18 mouse cellular contexts compared by ENCODE assay signal in the genomic region with DNA sequence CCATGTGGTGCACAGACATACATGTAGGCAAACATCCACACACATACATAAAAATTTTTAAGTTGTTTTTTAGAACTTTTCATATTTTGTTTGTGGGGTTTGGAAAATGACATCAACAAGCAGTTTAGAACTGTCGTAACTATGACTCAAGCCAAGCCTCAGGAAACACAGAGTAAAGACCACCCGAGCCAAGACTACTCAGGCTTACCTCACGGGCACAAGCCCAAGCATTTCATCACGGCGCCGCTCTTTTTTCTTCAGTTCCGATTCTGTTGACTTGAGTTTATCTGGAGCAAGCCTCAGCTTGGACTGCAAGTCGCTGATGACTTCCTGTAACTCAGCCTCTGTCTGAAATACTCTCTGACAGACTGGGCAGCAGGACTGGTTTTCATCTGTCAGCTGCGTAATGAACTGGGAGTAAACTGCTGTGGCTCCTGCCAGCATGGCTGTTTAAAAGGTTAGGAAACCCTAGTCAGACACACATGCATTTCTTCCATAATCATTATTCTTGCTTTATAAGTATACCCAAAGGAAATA. TPM values are rescaled to one million over a fixed set of nuclear protein-coding genes. Genes with fewer than 3 reads are reported as not detected.
DNase-seq lines count a peak whose midpoint lies in the region; ATAC-seq lines count a peak whose summit lies in the region.
"Had no signal": no experiment of that assay in that cellular context is flagged by ENCODE, and none has a peak within 500 bp of the region (broad histone marks: within the 10 kb centered on the region; RNA-seq: fewer than 3 reads in every experiment).

No protein-coding gene starts in this region.

- no peak for ATAC-seq in embryonic facial prominence, embryonic 14.5 days (ENCODE audit: low read depth)
- ATAC-seq in heart, embryonic 11.5 days (replicated peaks; ENCODE audit: insufficient number of reproducible peaks, low FRiP score, low TSS enrichment): no peak

- no peaks in the 10 kb centered on the region for H3K4me1 ChIP-seq in embryonic facial prominence, embryonic 14.5 days (ENCODE audit: control insufficient read depth, insufficient read depth, low read length)
- H3K4me1 ChIP-seq in embryonic facial prominence, embryonic 10.5 days: no peaks in the 10 kb centered on the region
- peaks cover 9% of the 10 kb centered on the region for H3K4me1 ChIP-seq in heart, embryonic 11.5 days (ENCODE audit: control insufficient read depth, insufficient read depth, low read length)
- H3K4me1 ChIP-seq: liver, embryonic 15.5 days had no signal

- H3K9ac ChIP-seq in embryonic facial prominence, embryonic 14.5 days (ENCODE audit: low read depth, low read length): no peak overlapping the region
- H3K9ac ChIP-seq in heart, embryonic 11.5 days (ENCODE audit: low read depth, low read length): no peak overlapping the region
- H3K9ac ChIP-seq: liver, embryonic 15.5 days had no signal

- peak; percentile 9 for DNase-seq in embryonic facial prominence, embryonic 14.5 days (ENCODE audit: low spot score)
- DNase-seq in embryonic facial prominence, embryonic 10.5 days (ENCODE audit: low spot score): no peak
- DNase-seq in heart, postnatal 36 days: peak; percentile 15 to 22
- peak; percentile 38 for DNase-seq in lung, postnatal 25 days (ENCODE audit: low spot score)
- no peak for DNase-seq in spleen, postnatal 14 days (ENCODE audit: low spot score in 2 of 2)
- DNase-seq in adrenal gland, postnatal 14 days: no peak
- DNase-seq in spleen, postnatal 10 days (ENCODE audit: low spot score in 2 of 2): no peak
- DNase-seq: cerebellum, adult 2 months; right cerebral cortex, postnatal 14 days had no signal

- no peak overlapping the region for H3K4me3 ChIP-seq in embryonic facial prominence, embryonic 14.5 days (ENCODE audit: low read depth, low read length)
- no peak overlapping the region for H3K4me3 ChIP-seq in embryonic facial prominence, embryonic 10.5 days
- no peak overlapping the region for H3K4me3 ChIP-seq in heart, embryonic 11.5 days (ENCODE audit: low read depth, low read length)
- H3K4me3 ChIP-seq: liver, embryonic 15.5 days had no signal

- H3K4me2 ChIP-seq in embryonic facial prominence, embryonic 14.5 days (ENCODE audit: low read depth, low read length): no peak overlapping the region
- H3K4me2 ChIP-seq in heart, embryonic 11.5 days: no peak overlapping the region
- H3K4me2 ChIP-seq: liver, embryonic 15.5 days; midbrain, embryonic 11.5 days had no signal

- WGBS in embryonic facial prominence, embryonic 14.5 days: 84% methylated on average over 9 of the region's 9 CpGs
- WGBS in embryonic facial prominence, embryonic 10.5 days: 91% methylated on average over 9 of the region's 9 CpGs
- WGBS in heart, embryonic 11.5 days (ENCODE audit: insufficient replicate concordance): 57% methylated on average over 9 of the region's 9 CpGs

- H3K27ac ChIP-seq in embryonic facial prominence, embryonic 14.5 days (replicated peaks; ENCODE audit: low read depth, low read length): no peak overlapping the region
- no peak overlapping the region for H3K27ac ChIP-seq in embryonic facial prominence, embryonic 10.5 days (replicated peaks)
- peak overlapping the region; percentile 10; the same call in 1 of the 2 replicates for H3K27ac ChIP-seq in heart, embryonic 11.5 days (ENCODE audit: low read depth, low read length)
- H3K27ac ChIP-seq: kidney, postnatal 0 days; liver, embryonic 15.5 days had no signal

- H3K36me3 ChIP-seq in embryonic facial prominence, embryonic 14.5 days (ENCODE audit: control insufficient read depth, insufficient read depth, low read length): peaks cover 51% of the 10 kb centered on the region
- H3K36me3 ChIP-seq in embryonic facial prominence, embryonic 10.5 days (replicated peaks): peaks cover 83% of the 10 kb centered on the region
- H3K36me3 ChIP-seq in heart, embryonic 11.5 days (ENCODE audit: control insufficient read depth, insufficient read depth, low read length): peaks cover 2% of the 10 kb centered on the region

- no peaks in the 10 kb centered on the region for H3K27me3 ChIP-seq in embryonic facial prominence, embryonic 14.5 days (replicated peaks; ENCODE audit: control insufficient read depth, insufficient read depth, low read length)
- no peaks in the 10 kb centered on the region for H3K27me3 ChIP-seq in embryonic facial prominence, embryonic 10.5 days (replicated peaks; ENCODE audit: low read depth, poor library complexity, severe bottlenecking)
- H3K27me3 ChIP-seq in heart, embryonic 11.5 days (ENCODE audit: control insufficient read depth, insufficient read depth, low read length): no peaks in the 10 kb centered on the region
- H3K27me3 ChIP-seq: liver, embryonic 15.5 days had no signal

- intact Hi-C loops in heart, postnatal 36 days (cut with DNase I): no loop called here

- H3K9me3 ChIP-seq in embryonic facial prominence, embryonic 14.5 days (ENCODE audit: control insufficient read depth, low read length): no peaks in the 10 kb centered on the region
- no peaks in the 10 kb centered on the region for H3K9me3 ChIP-seq in embryonic facial prominence, embryonic 10.5 days
- no peaks in the 10 kb centered on the region for H3K9me3 ChIP-seq in heart, embryonic 11.5 days (replicated peaks; ENCODE audit: control insufficient read depth, low read length)
- H3K9me3 ChIP-seq: liver, embryonic 15.5 days had no signal

RNA-seq across cellular contexts. Expression of gene Rad50, which starts 24.1 kb away (rescaled TPM):
- 18.0 and 19.5 TPM in 2 replicates for polyA plus RNA-seq in embryonic facial prominence, embryonic 14.5 days (2014; fragmentation: Nextera tagmentation; extraction: Ambion mirVana)
- 24.6 and 25.8 TPM in 2 replicates for polyA plus RNA-seq in embryonic facial prominence, embryonic 10.5 days (2016; fragmentation: Nextera tagmentation; extraction: Ambion mirVana)
- 19.5 and 22.4 TPM in 2 replicates for polyA plus RNA-seq in heart, embryonic 11.5 days (2014; fragmentation: Nextera tagmentation; extraction: Ambion mirVana)
- 1 to 10 TPM; 6.9 to 8.1 TPM for total RNA-seq in heart, postnatal 36 days (2021)
- 15.8 and 17.7 TPM in 2 replicates for total RNA-seq in adrenal gland, postnatal 14 days (2021)

RNA-seq across cellular contexts. Expression of gene Il5, which starts 37.5 kb away (rescaled TPM):
- polyA plus RNA-seq in embryonic facial prominence, embryonic 14.5 days (2014; fragmentation: Nextera tagmentation; extraction: Ambion mirVana): not detected in 2 replicates
- not detected in 2 replicates for polyA plus RNA-seq in embryonic facial prominence, embryonic 10.5 days (2016; fragmentation: Nextera tagmentation; extraction: Ambion mirVana)
- polyA plus RNA-seq in heart, embryonic 11.5 days (2014; fragmentation: Nextera tagmentation; extraction: Ambion mirVana): not detected in 2 replicates
- not detected for total RNA-seq in heart, postnatal 36 days (2021)
- total RNA-seq in adrenal gland, postnatal 14 days (2021): not detected in 2 replicates
- total RNA-seq: adrenal gland, adult 18-20 months; granulocyte monocyte progenitor cell, adult 5-6 weeks; layer of hippocampus, postnatal 25 days had no signal
- polyA plus RNA-seq: brain, embryonic 14.5 days; kidney, postnatal 0 days; liver, embryonic 15.5 days; midbrain, embryonic 11.5 days had no signal

RNA-seq across cellular contexts. Expression of gene Il13, which starts 48.6 kb away (rescaled TPM):
- not detected in 2 replicates for polyA plus RNA-seq in embryonic facial prominence, embryonic 14.5 days (2014; fragmentation: Nextera tagmentation; extraction: Ambion mirVana)
- polyA plus RNA-seq in embryonic facial prominence, embryonic 10.5 days (2016; fragmentation: Nextera tagmentation; extraction: Ambion mirVana): not detected in 2 replicates
- polyA plus RNA-seq in heart, embryonic 11.5 days (2014; fragmentation: Nextera tagmentation; extraction: Ambion mirVana): not detected in 2 replicates
- total RNA-seq in heart, postnatal 36 days (2021): not detected
- total RNA-seq in adrenal gland, postnatal 14 days (2021): not detected in 2 replicates
- total RNA-seq: adrenal gland, adult 18-20 months; granulocyte monocyte progenitor cell, adult 5-6 weeks; layer of hippocampus, postnatal 25 days had no signal
- polyA plus RNA-seq: brain, embryonic 14.5 days; cerebellum, adult 2 months; kidney, postnatal 0 days; limb, embryonic 11.5 days; liver, embryonic 15.5 days; midbrain, embryonic 11.5 days had no signal

Comparison
In these comparisons a context has a peak if more than half of its experiments do, and no peak if none do; other contexts are left out.
1. DNase-seq: peak in embryonic facial prominence, embryonic 14.5 days (single experiment), heart, postnatal 36 days (2 of 2) and lung, postnatal 25 days (single experiment); none in embryonic facial prominence, embryonic 10.5 days (single experiment), spleen, postnatal 14 days (0 of 2), adrenal gland, postnatal 14 days (single experiment) and spleen, postnatal 10 days (0 of 2).